Mouse (Mus musculus): ENCODE results near the gene Rslcan18. TPM values are rescaled to one million over a fixed set of nuclear protein-coding genes. Genes with fewer than 3 reads are reported as not detected.

Rslcan18 gene
- total RNA-seq, 2 experiments from 2014 or later = 0.88 to 1.1 TPM

GRCm38 (mm10) chr13:67060161-67060785, 55.8 kb downstream of the Rslcan18 start:
- intact Hi-C loops (cut with DNase I) = no loop called here
- no peak for DNase-seq

Other genes starting within 250 kb of the Rslcan18 start
- gene Gm10767, start 211.3 kb downstream of the Rslcan18 start, total RNA-seq (2021) = under 1 TPM; 0.98 to 1.00 TPM
- gene Zfp712, start 55.1 kb downstream of the Rslcan18 start, total RNA-seq (2021) = 1 to 10 TPM; 1.6 to 1.7 TPM
- 1 to 10 TPM in 1 of 2 experiments, under 1 TPM in 1; 1.00 to 1.4 TPM for gene Zfp708, start 18.3 kb downstream of the Rslcan18 start, total RNA-seq (2021)
- 1 to 10 TPM; 2.4 to 2.6 TPM for gene Gm28557, start 7.7 kb downstream of the Rslcan18 start, total RNA-seq (2021)
- 1 to 10 TPM; 4.0 to 6.5 TPM for gene Zfp759, start 5.4 kb upstream of the Rslcan18 start, total RNA-seq (2021)
- gene Rsl1, start 56.9 kb upstream of the Rslcan18 start, total RNA-seq (2021) = 1 to 10 TPM; 2.9 to 4.0 TPM
- gene Zfp455, start 78.2 kb upstream of the Rslcan18 start, total RNA-seq (2021) = 1 to 10 TPM in 1 of 2 experiments, under 1 TPM in 1; 0.95 to 1.0 TPM
- 1 to 10 TPM; 2.5 to 2.7 TPM for gene Zfp458, start 162.2 kb upstream of the Rslcan18 start, total RNA-seq (2021)
- 1 to 10 TPM; 2.9 to 4.5 TPM for gene Zfp457, start 190.2 kb upstream of the Rslcan18 start, total RNA-seq (2021)
- gene Zfp595, start 216.3 kb upstream of the Rslcan18 start, total RNA-seq (2021) = 1 to 10 TPM; 2.4 to 3.0 TPM
- gene Gm28044, start 244.3 kb upstream of the Rslcan18 start, total RNA-seq (2021) = under 1 TPM; 0.67 to 0.93 TPM
- 1 to 10 TPM; 1.3 to 1.5 TPM for gene Zfp953, start 244.3 kb upstream of the Rslcan18 start, total RNA-seq (2021)